Mouse (Mus musculus) midbrain, embryonic 16.5 days (tissue): ENCODE data around the gene Ccz1. TPM values are rescaled to one million over a fixed set of nuclear protein-coding genes. Genes with fewer than 3 reads are reported as not detected.
"Not testable (repeated sequence)": the region's sequence is repeated elsewhere in the genome, so short reads cannot be mapped to it uniquely, and the experiment has no call there.

Source experiments
- ATAC-seq: fragments of 200-750 bp; cut with Nextera tagmentation; 2 replicates; pipeline ENCODE4 v1.8.0; 2017; ENCODE audit warnings: moderate TSS enrichment
- H3K27ac ChIP-seq: fragments of 300-500 bp; sonication (generic); 2 replicates; pipeline ENCODE4 v1.5.1; 2014; ENCODE audit warnings: mild to moderate bottlenecking, low read length, mixed read lengths
- H3K27me3 ChIP-seq: fragments of 300-500 bp; sonication (generic); 2 replicates; pipeline ENCODE4 v1.6.1; 2014; ENCODE audit warnings: low read depth, low read length, mixed read lengths; ENCODE audit not compliant: control insufficient read depth, insufficient read depth
- H3K36me3 ChIP-seq: fragments of 300-500 bp; sonication (generic); 2 replicates; pipeline ENCODE4 v1.6.1; 2014; ENCODE audit warnings: mild to moderate bottlenecking, low read length, moderate library complexity, mixed read lengths; ENCODE audit not compliant: control insufficient read depth, insufficient read depth
- H3K4me1 ChIP-seq: fragments of 300-500 bp; sonication (generic); 2 replicates; pipeline ENCODE4 v1.6.1; 2014; ENCODE audit warnings: mild to moderate bottlenecking, low read length, mixed read lengths; ENCODE audit not compliant: control insufficient read depth, insufficient read depth
- H3K4me2 ChIP-seq: fragments of 300-500 bp; sonication (generic); 2 replicates; pipeline ENCODE4 v1.6.1; 2014; ENCODE audit warnings: mild to moderate bottlenecking, low read length, mixed read lengths
- H3K4me3 ChIP-seq: fragments of 300-500 bp; sonication (generic); 2 replicates; pipeline ENCODE4 v1.5.1; 2014; ENCODE audit warnings: low read depth, mild to moderate bottlenecking, low read length, moderate library complexity, mixed read lengths
- H3K9ac ChIP-seq: fragments of 300-500 bp; sonication (generic); 2 replicates; pipeline ENCODE4 v1.6.1; 2014; ENCODE audit warnings: low read depth, low read length, mixed read lengths
- H3K9me3 ChIP-seq: fragments of 300-500 bp; sonication (generic); replicated peaks from 2 replicates; pipeline ENCODE4 v1.6.1; 2014; ENCODE audit warnings: mild to moderate bottlenecking, low read length, mixed read lengths; ENCODE audit not compliant: control insufficient read depth, poor library complexity, severe bottlenecking
- WGBS: fragments of 180-500 bp; shearing (Covaris S2); extraction: QIAGEN DNeasy Blood & Tissue Kit; methylation state at CpG from one replicate; pipeline ENCODE4 v1.1.7; 2014; 5-methylcytosine and 5-hydroxymethylcytosine counted together
- polyA plus RNA-seq: library from polyadenylated mRNA; unstranded; fragments of >200 nt; fragmentation: Nextera tagmentation; extraction: Ambion mirVana; gene quantifications from 2 replicates; pipeline ENCODE4 v1.2.1, GENCODE M21; 2015

Gene Ccz1
- polyA plus RNA-seq, 1 experiment from 2014 or later = 82.7 TPM

DNA sequence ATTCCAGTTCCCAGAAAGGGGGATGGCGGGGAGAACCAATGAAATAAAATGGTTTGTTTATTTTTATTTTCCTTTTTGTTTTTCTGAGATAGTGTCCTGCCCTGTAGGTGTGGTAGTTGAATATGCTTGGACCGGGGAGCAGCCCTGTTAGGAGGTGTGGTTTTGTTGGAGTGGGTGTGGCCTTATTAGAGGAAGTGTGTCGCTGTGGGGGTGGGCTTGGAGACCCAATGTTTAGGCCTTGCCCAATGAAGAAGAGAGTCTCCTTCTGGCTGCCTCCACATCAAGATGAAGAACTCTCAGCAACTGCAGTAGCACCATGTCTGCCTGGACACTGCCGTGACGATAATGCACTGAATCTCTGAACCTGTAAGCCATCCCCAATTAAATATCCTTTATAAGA, 25.2 kb upstream of the Ccz1 start:
- H3K27me3 ChIP-seq = no peaks in the 10 kb centered on the region
- 85% methylated on average over 5 of the region's 5 CpGs for WGBS
- no peak for ATAC-seq
- H3K36me3 ChIP-seq = no peaks in the 10 kb centered on the region
- H3K4me1 ChIP-seq = no peaks in the 10 kb centered on the region
- no peak overlapping the region for H3K4me3 ChIP-seq
- H3K27ac ChIP-seq = no peak overlapping the region
- no peak overlapping the region for H3K9ac ChIP-seq
- no peaks in the 10 kb centered on the region for H3K9me3 ChIP-seq
- no peak overlapping the region for H3K4me2 ChIP-seq

DNA sequence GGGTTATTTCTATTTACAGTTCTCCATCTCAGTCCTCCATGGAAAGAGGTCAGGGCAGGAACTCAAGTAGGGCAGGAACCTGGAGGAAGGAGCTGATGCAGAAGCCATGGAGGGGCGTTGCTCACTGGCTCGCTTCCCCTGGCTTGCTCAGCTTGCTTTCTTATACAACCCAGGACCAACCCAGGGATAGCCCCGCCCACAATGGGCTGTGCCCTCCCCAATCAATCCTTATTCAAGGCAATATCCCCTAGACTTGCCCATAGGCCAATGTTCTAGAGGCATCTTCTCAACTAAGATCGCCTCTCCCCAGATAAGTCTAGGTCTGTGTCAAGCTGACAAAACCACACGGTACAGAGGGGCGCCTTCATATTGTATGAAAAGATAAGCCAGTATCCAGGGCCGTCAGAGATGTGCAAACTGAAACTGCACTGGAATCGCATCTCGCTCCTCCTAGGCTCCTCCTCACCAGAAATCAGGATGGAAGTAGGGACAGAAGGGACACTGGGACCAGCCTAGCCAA, 24.5 kb upstream of the Ccz1 start:
- Histone ChIP-seq H3K4me3 (no peak overlapping the region), H3K4me2 (no peak overlapping the region)
- WGBS = 81% methylated on average over 9 of the region's 9 CpGs

DNA sequence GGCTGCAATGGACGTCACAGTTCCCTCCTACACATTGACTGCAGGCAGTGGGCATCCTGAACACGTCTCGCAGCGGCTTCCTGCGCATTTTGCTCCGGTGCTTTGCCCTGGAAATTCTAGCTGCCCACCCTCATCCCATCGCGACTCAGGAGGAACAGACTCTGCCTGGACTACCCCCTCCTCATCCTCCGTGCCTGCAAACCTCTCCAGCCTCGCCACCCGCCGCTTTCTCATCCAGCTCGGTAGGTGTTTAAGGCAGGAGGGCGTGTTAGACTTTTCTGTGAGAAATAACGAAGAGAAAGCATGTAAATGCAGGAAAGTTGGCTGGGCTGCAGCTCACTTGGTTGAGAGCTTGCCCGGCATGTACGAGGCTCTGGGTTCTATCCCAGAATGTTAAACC, 22.3 kb upstream of the Ccz1 start:
- WGBS = 58% methylated on average over 17 of the region's 17 CpGs
- peak overlapping the region; percentile 18 for H3K4me2 ChIP-seq

More for the DNA sequence above, 24.5 kb upstream of the Ccz1 start:
- ATAC-seq = no peak
- H3K9ac ChIP-seq = no peak overlapping the region
- no peaks in the 10 kb centered on the region for H3K4me1 ChIP-seq
- no peaks in the 10 kb centered on the region for H3K27me3 ChIP-seq
- H3K9me3 ChIP-seq = no peaks in the 10 kb centered on the region
- no peaks in the 10 kb centered on the region for H3K36me3 ChIP-seq
- H3K27ac ChIP-seq = no peak overlapping the region

DNA sequence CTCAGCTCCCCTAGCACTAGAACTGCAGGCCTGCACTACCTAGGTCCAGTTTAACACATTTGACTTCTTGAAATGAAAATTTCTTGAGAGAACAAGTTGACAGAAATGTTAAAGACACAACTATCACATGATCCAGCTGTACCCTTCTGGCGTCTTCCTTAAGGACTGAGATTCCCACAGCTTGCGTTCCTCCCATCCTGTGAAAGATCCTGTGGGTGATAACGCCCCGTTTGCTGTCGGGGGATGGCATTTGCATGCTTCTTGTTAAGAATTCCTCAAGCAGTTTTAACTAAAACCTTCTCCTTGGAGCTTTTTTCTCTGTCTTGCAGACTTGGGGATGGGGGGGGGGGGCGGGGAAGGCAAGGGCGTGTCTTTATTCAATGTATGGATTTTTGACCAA, 19.9 kb upstream of the Ccz1 start:
- no peaks in the 10 kb centered on the region for H3K4me1 ChIP-seq
- 83% methylated on average over 7 of the region's 7 CpGs for WGBS
- H3K36me3 ChIP-seq = no peaks in the 10 kb centered on the region
- no peaks in the 10 kb centered on the region for H3K9me3 ChIP-seq
- no peak for ATAC-seq
- H3K27me3 ChIP-seq = no peaks in the 10 kb centered on the region
- no peak overlapping the region for H3K27ac ChIP-seq
- H3K4me3 ChIP-seq = no peak overlapping the region
- H3K9ac ChIP-seq = no peak overlapping the region
- H3K4me2 ChIP-seq = no peak overlapping the region

More for the DNA sequence above, 22.3 kb upstream of the Ccz1 start:
- H3K4me1 ChIP-seq = no peaks in the 10 kb centered on the region
- no peaks in the 10 kb centered on the region for H3K9me3 ChIP-seq
- H3K36me3 ChIP-seq = no peaks in the 10 kb centered on the region
- peak overlapping the region; percentile 12; the same call in 1 of the 2 replicates for H3K4me3 ChIP-seq
- ATAC-seq = no peak
- H3K9ac ChIP-seq = no peak overlapping the region
- H3K27ac ChIP-seq = no peak overlapping the region
- H3K27me3 ChIP-seq = no peaks in the 10 kb centered on the region

DNA sequence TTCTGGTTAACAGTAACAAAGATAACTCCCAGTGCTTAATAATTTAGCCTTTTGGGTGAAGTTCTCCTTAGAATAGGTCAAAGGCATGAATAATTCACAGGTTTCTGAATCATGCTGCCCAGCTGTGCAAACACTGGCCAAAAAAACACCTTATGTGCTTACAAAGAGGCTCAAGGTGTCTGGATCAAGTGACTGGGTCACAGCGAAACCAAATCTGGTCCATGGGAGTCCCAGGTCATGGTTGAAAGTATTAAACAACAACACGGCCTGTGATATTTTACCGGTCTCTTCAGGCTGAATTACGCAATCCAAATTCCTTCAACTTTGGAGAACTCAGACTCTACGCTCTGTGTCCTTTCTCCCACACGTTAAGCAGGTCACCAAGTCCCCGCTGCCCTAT, 17.8 kb upstream of the Ccz1 start:
- Histone ChIP-seq H3K27me3 (no peaks in the 10 kb centered on the region), H3K4me1 (no peaks in the 10 kb centered on the region), H3K4me3 (no peak overlapping the region), H3K9ac (no peak overlapping the region), H3K9me3 (no peaks in the 10 kb centered on the region), H3K36me3 (no peaks in the 10 kb centered on the region), H3K4me2 (no peak overlapping the region), H3K27ac (no peak overlapping the region)
- ATAC-seq = no peak
- 88% methylated on average over 7 of the region's 7 CpGs for WGBS

DNA sequence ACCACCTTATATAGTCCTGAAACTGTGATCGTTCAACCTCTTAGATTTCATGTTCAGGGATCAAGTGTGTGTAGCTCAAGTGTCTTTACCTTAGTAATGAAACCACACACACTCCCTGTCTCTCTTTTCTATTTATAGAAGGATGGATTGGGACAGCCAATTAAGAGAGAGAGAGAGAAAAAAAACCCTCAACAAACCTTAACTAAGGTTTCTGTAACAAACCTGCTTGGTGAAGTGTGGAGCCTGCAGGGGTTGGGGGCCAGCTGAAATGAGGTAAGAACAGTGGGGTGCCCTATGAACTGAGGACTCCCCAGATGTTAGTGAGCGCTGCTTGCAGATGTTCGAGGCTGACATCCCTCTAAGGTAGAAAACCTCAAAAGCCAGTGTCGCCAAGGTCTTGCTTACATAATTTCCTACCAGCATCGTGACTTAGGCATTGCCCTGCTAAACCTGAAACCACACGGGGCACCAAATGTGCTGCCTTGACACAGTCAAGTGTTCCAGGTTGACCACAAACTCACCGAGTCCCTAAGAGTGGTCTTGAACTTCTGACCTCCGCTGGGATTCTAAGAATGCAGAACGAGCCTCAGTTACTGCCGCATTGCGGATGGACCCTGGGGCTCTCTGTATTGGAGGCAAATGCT, 12.1 kb upstream of the Ccz1 start, which contains the start of gene Ocm:
Gene Ocm (minus strand): TSS at position 51 of the 644 bp plus-strand sequence.
- no peaks in the 10 kb centered on the region for H3K4me1 ChIP-seq
- H3K4me2 ChIP-seq = no peak within 1 kb of the TSS
- H3K36me3 ChIP-seq = no peaks in the 10 kb centered on the region
- WGBS = 74% methylated on average over 11 of the region's 11 CpGs
- H3K27me3 ChIP-seq = no peaks in the 10 kb centered on the region
- ATAC-seq = no peak
- no peak within 1 kb of the TSS for H3K9ac ChIP-seq
- H3K4me3 ChIP-seq = no peak within 1 kb of the TSS
- no peaks in the 10 kb centered on the region for H3K9me3 ChIP-seq
- no peak within 1 kb of the TSS for H3K27ac ChIP-seq

DNA sequence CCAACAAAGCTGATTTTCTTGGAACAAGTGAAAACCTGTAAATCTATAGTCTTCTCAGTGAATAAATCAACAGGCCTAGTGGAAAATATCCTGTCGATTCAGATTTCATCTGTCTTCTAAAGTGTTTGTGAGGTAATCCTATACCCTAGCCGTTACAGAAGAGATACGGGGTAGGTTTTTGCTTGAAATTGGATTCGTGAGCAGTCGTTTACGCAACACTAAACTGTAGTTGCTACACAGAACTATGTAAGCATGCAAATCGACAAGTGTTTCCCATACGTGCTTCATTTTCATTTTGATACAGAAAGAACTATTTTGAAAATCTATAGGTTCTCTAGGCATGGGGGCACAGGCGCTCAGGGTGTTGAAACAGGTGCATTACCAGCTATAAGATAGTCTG, 1.2 kb upstream of the Ccz1 start:
- Histone ChIP-seq H3K27ac (no peak overlapping the region), H3K27me3 (no peaks in the 10 kb centered on the region), H3K4me2 (no peak overlapping the region), H3K9ac (no peak overlapping the region), H3K9me3 (no peaks in the 10 kb centered on the region), H3K36me3 (peaks cover 7% of the 10 kb centered on the region), H3K4me3 (no peak overlapping the region), H3K4me1 (peaks cover 7% of the 10 kb centered on the region)
- whole genome bisulfite sequencing = 94% methylated on average over 9 of the region's 9 CpGs
- no peak for ATAC-seq

DNA sequence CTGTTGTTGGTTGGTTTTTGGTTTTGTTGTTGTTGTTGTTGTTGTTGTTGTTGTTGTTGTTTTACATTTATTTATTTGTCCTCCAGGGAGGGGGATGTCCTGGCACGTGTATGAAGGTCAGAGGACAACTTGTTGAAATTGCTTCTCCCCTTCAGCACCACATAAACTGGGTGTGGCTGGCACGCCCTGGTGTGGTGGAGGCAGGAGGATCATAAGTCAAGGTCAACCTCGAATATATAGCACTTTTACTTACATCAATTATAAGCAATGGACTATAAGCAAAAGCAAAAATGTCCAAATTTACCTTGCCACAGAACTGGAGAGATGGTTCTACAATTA, 604 bp upstream of the Ccz1 start:
- peak overlapping the region; percentile 82 for H3K4me3 ChIP-seq
- no peak overlapping the region for H3K9ac ChIP-seq
- H3K27ac ChIP-seq = no peak overlapping the region
- no peaks in the 10 kb centered on the region for H3K9me3 ChIP-seq
- peak overlapping the region; percentile 48 for H3K4me2 ChIP-seq
- ATAC-seq = peak; percentile 46; the same call in 1 of the 2 replicates
- H3K4me1 ChIP-seq = peaks cover 7% of the 10 kb centered on the region
- peaks cover 9% of the 10 kb centered on the region for H3K36me3 ChIP-seq
- H3K27me3 ChIP-seq = no peaks in the 10 kb centered on the region
- WGBS = 78% methylated on average over 3 of the region's 3 CpGs

DNA sequence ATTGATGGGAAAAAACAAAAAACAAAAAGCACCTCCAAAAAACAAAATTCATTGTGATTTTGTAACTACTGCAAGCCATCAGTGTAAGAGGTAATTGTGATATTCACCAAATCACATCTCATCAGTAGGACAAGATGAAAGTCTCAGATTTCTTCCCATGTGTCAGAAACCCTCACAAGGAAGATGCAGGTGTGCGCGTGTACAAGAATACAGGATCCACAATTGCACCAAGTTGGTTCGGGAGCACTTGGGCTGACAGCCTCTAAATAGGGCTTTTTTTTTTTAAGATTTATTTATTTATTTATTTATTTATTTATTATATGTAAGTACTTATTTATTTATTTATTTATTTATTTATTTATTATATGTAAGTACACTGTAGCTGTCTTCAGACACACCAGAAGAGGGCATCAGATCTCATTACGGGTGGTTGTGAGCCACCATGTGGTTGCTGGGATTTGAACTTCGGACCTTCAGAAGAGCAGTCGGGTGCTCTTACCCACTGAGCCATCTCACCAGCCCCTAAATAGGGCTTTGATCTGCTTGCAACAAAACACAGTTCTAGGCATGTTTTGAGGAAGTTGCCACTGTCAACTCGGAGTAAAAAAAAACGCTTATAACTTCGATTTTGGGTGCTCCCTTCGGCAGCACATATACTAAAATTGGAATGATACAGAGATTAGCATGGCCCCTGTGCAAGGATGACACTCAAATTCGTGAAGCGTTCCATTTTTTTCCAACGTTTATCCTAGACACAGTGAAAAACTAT, 1.1 kb downstream of the Ccz1 start:
- H3K9me3 ChIP-seq, H3K9ac ChIP-seq, H3K27me3 ChIP-seq, H3K4me1 ChIP-seq, H3K27ac ChIP-seq, ATAC-seq: not testable (repeated sequence)
- peaks cover 21% of the 10 kb centered on the region for H3K36me3 ChIP-seq
- H3K4me3 ChIP-seq = peak overlapping the region; percentile 82
- peak overlapping the region; percentile 57 for H3K4me2 ChIP-seq
- 69% methylated on average over 12 of the region's 13 CpGs for WGBS
